ENCODE assay signal across 8 mouse cellular contexts in genomic region chr6:117676064-117676821, GRCm38 (mm10).
DNase-seq lines count a peak whose midpoint lies in the region; ATAC-seq and TF ChIP-seq lines count a peak whose summit lies in the region.

No protein-coding gene starts in this region.

- ATAC-seq in hindbrain, embryonic 12.5 days (ENCODE audit: low FRiP score) = no peak
- ATAC-seq in embryonic facial prominence, embryonic 14.5 days (ENCODE audit: low read depth) = 0 out of 2 replicates have a peak, but pooled peaks have one; percentile 56

- H3K9ac ChIP-seq in hindbrain, embryonic 12.5 days = no peak overlapping the region
- H3K9ac ChIP-seq in CH12.LX (ENCODE audit: insufficient read depth, low read depth) = no peak overlapping the region
- H3K9ac ChIP-seq in embryonic facial prominence, embryonic 14.5 days (ENCODE audit: low read depth, low read length) = no peak overlapping the region

- H3K27ac ChIP-seq in hindbrain, embryonic 10.5 days = 0 out of 2 replicates have a peak overlapping the region, but pooled peaks have one; percentile 45
- H3K27ac ChIP-seq in hindbrain, embryonic 12.5 days = no peak overlapping the region
- H3K27ac ChIP-seq in CH12.LX (ENCODE audit: insufficient read depth, low read depth) = no peak overlapping the region
- H3K27ac ChIP-seq in embryonic facial prominence, embryonic 14.5 days (replicated peaks; ENCODE audit: low read depth, low read length) = no peak overlapping the region
- no peak overlapping the region for H3K27ac ChIP-seq in thymus, adult 2 months (ENCODE audit: control insufficient read depth, insufficient read depth, low read length)

- dilution Hi-C loops in CH12.LX (cut with MboI; ENCODE audit: extremely low pct_ligation_motif_present, extremely low pct_unique_long_range_greater_than_20kb, low sequenced_read_pairs) = no loop called here

- no peaks in the 10 kb centered on the region for H3K36me3 ChIP-seq in hindbrain, embryonic 10.5 days
- H3K36me3 ChIP-seq in hindbrain, embryonic 12.5 days = no peaks in the 10 kb centered on the region
- no peaks in the 10 kb centered on the region for H3K36me3 ChIP-seq in CH12.LX (replicated peaks in 1 of 2; ENCODE audit: control insufficient read depth in 1 of 2, insufficient read depth in 1 of 2, low read length in 1 of 2)
- H3K36me3 ChIP-seq in embryonic facial prominence, embryonic 14.5 days (ENCODE audit: control insufficient read depth, insufficient read depth, low read length) = no peaks in the 10 kb centered on the region
- no peaks in the 10 kb centered on the region for H3K36me3 ChIP-seq in thymus, adult 2 months (ENCODE audit: control insufficient read depth, insufficient read depth, low read length)

- TF ChIP-seq RAD21 in CH12.LX (IDR thresholded peaks at IDR 0.05; ENCODE audit: low read depth, low read length) = no peak

- no peaks in the 10 kb centered on the region for H3K9me3 ChIP-seq in hindbrain, embryonic 10.5 days
- H3K9me3 ChIP-seq in hindbrain, embryonic 12.5 days (replicated peaks) = no peaks in the 10 kb centered on the region
- H3K9me3 ChIP-seq in CH12.LX (replicated peaks; ENCODE audit: low read length) = peaks cover 7% of the 10 kb centered on the region
- H3K9me3 ChIP-seq in embryonic facial prominence, embryonic 14.5 days (ENCODE audit: control insufficient read depth, low read length) = 0 out of 2 replicates have a peak, but pooled peaks cover 2% of the 10 kb centered on the region

- H3K4me3 ChIP-seq in hindbrain, embryonic 10.5 days = no peak overlapping the region
- no peak overlapping the region for H3K4me3 ChIP-seq in hindbrain, embryonic 12.5 days
- H3K4me3 ChIP-seq in CH12.LX (replicated peaks in 1 of 3; ENCODE audit: low read depth in 2 of 3, low read length in 2 of 3, poor library complexity in 1 of 3) = no peak overlapping the region
- H3K4me3 ChIP-seq in embryonic facial prominence, embryonic 14.5 days (ENCODE audit: low read depth, low read length) = no peak overlapping the region
- no peak overlapping the region for H3K4me3 ChIP-seq in thymus, adult 2 months (ENCODE audit: control insufficient read depth, insufficient read depth, low read length)

- no peak for TF ChIP-seq POLR2A in CH12.LX (IDR thresholded peaks at IDR 0.05; ENCODE audit: low read depth, low read length)
- TF ChIP-seq POLR2A in thymus, adult 2 months (IDR thresholded peaks at IDR 0.05; ENCODE audit: control insufficient read depth, extremely low read depth, insufficient read depth, low read length, poor library complexity) = no peak

- TF ChIP-seq CTCF in CH12.LX (conservative IDR thresholded peaks at IDR 0.05 in 1 of 2, IDR thresholded peaks at IDR 0.05 in 1 of 2; ENCODE audit: low read depth in 2 of 2, low read length in 2 of 2) = no peak
- TF ChIP-seq CTCF in thymus, adult 2 months (IDR thresholded peaks at IDR 0.05; ENCODE audit: borderline replicate concordance, control insufficient read depth, extremely low read depth, insufficient read depth, low read length, poor library complexity) = no peak

- 74% methylated on average over 10 of the region's 10 CpGs for WGBS in hindbrain, embryonic 10.5 days
- 69% methylated on average over 10 of the region's 10 CpGs for WGBS in hindbrain, embryonic 12.5 days
- 51% methylated on average over 10 of the region's 10 CpGs for WGBS in embryonic facial prominence, embryonic 14.5 days
- WGBS in thymus, adult 2 months = 28% methylated on average over 10 of the region's 10 CpGs

- no peaks in the 10 kb centered on the region for H3K27me3 ChIP-seq in hindbrain, embryonic 10.5 days (ENCODE audit: insufficient read depth, poor library complexity, severe bottlenecking)
- no peaks in the 10 kb centered on the region for H3K27me3 ChIP-seq in hindbrain, embryonic 12.5 days
- H3K27me3 ChIP-seq in CH12.LX (replicated peaks) = peaks cover 68% of the 10 kb centered on the region
- H3K27me3 ChIP-seq in embryonic facial prominence, embryonic 14.5 days (replicated peaks; ENCODE audit: control insufficient read depth, insufficient read depth, low read length) = no peaks in the 10 kb centered on the region
- no peaks in the 10 kb centered on the region for H3K27me3 ChIP-seq in thymus, adult 2 months (ENCODE audit: control insufficient read depth, insufficient read depth, low read length)

- no peaks in the 10 kb centered on the region for H3K79me2 ChIP-seq in CH12.LX (replicated peaks; ENCODE audit: control insufficient read depth, extremely low read depth, insufficient read depth, poor library complexity, severe bottlenecking)

- H3K4me1 ChIP-seq in hindbrain, embryonic 10.5 days (replicated peaks) = peaks cover 16% of the 10 kb centered on the region
- H3K4me1 ChIP-seq in hindbrain, embryonic 12.5 days = peaks cover 6% of the 10 kb centered on the region
- H3K4me1 ChIP-seq in CH12.LX (ENCODE audit: control insufficient read depth in 1 of 2, insufficient read depth in 2 of 2) = peaks cover 0 to 12% of the 10 kb centered on the region in 2 experiments; a peak in 1 of 4 replicates
- H3K4me1 ChIP-seq in embryonic facial prominence, embryonic 14.5 days (ENCODE audit: control insufficient read depth, insufficient read depth, low read length) = peaks cover 20% of the 10 kb centered on the region
- H3K4me1 ChIP-seq in thymus, adult 2 months (replicated peaks; ENCODE audit: control insufficient read depth, insufficient read depth, low read length) = no peaks in the 10 kb centered on the region; the same call in 1 of the 2 replicates

- TF ChIP-seq EP300 in CH12.LX (IDR thresholded peaks at IDR 0.05; ENCODE audit: low read length) = no peak

- no peak overlapping the region for H3K4me2 ChIP-seq in hindbrain, embryonic 12.5 days (replicated peaks)
- H3K4me2 ChIP-seq in CH12.LX (ENCODE audit: insufficient read depth, low read depth, poor library complexity, severe bottlenecking) = no peak overlapping the region
- H3K4me2 ChIP-seq in embryonic facial prominence, embryonic 14.5 days (ENCODE audit: low read depth, low read length) = no peak overlapping the region

- in situ Hi-C loops in CH12.LX (cut with MboI; ENCODE audit: low pct_ligation_motif_present, low pct_unique_long_range_greater_than_20kb, low sequenced_read_pairs) = loop anchor here (10.0 kb wide), 1 partner anchor 149 kb away; no protein-coding TSS in a partner anchor

- no peak for DNase-seq in hindbrain, embryonic 10.5 days (ENCODE audit: low spot score)
- no peak for DNase-seq in CH12.LX (ENCODE audit: extremely low read depth)
- DNase-seq in embryonic facial prominence, embryonic 14.5 days (ENCODE audit: low spot score) = no peak
- peak; percentile 68 for DNase-seq in kidney, postnatal 14 days
- DNase-seq in thymus, adult 2 months = no peak
- no peak for DNase-seq in left cerebral cortex, adult 8-10 months (ENCODE audit: low spot score in 2 of 2)
- DNase-seq in testis, postnatal 10 days (ENCODE audit: low spot score) = no peak

TF ChIP-seq in CH12.LX, 34 proteins besides CTCF, POLR2A, EP300 and RAD21:
- TF ChIP-seq BHLHE40 (IDR thresholded peaks at IDR 0.05; ENCODE audit: low read depth, low read length) = peak; percentile 34; the same call in 1 of the 2 replicates
- no peak for TF ChIP-seq NRF1 (IDR thresholded peaks at IDR 0.05; ENCODE audit: low read depth, low read length)
